Mouse (Mus musculus) neural tube, embryonic 12.5 days (tissue): Measurements from ENCODE around the gene Mpi. TPM values are rescaled to one million over a fixed set of nuclear protein-coding genes. Genes with fewer than 3 reads are reported as not detected.

ENCODE experiments used
- ATAC-seq: fragments of 200-750 bp; cut with Nextera tagmentation; 2 replicates; pipeline ENCODE4 v1.8.0; 2017; ENCODE audit warnings: low read depth, mild to moderate bottlenecking, moderate TSS enrichment, moderate library complexity; ENCODE audit not compliant: low FRiP score
- H3K27ac ChIP-seq: fragments of 300-500 bp; sonication (generic); 2 replicates; pipeline ENCODE4 v1.5.1; 2016
- H3K27me3 ChIP-seq: fragments of 300-500 bp; sonication (generic); replicated peaks from 2 replicates; pipeline ENCODE4 v1.6.1; 2016; ENCODE audit warnings: mild to moderate bottlenecking
- H3K36me3 ChIP-seq: fragments of 300-500 bp; sonication (generic); 2 replicates; pipeline ENCODE4 v1.6.1; 2016; ENCODE audit warnings: mild to moderate bottlenecking
- H3K4me1 ChIP-seq: fragments of 300-500 bp; sonication (generic); 2 replicates; pipeline ENCODE4 v1.6.1; 2016
- H3K4me2 ChIP-seq: fragments of 300-500 bp; sonication (generic); replicated peaks from 2 replicates; pipeline ENCODE4 v1.6.1; 2016; ENCODE audit warnings: mild to moderate bottlenecking
- H3K4me3 ChIP-seq: fragments of 300-500 bp; sonication (generic); 2 replicates; pipeline ENCODE4 v1.5.1; 2016
- H3K9ac ChIP-seq: fragments of 300-500 bp; sonication (generic); 2 replicates; pipeline ENCODE4 v1.6.1; 2016; ENCODE audit warnings: mild to moderate bottlenecking
- H3K9me3 ChIP-seq: fragments of 300-500 bp; sonication (generic); 2 replicates; pipeline ENCODE4 v1.6.1; 2016; ENCODE audit warnings: mild to moderate bottlenecking
- WGBS: fragments of 180-500 bp; shearing (Covaris S2); methylation state at CpG from one replicate; pipeline ENCODE4 v1.1.7; 2016; 5-methylcytosine and 5-hydroxymethylcytosine counted together
- polyA plus RNA-seq: library from polyadenylated mRNA; unstranded; fragments of >200 nt; fragmentation: Nextera tagmentation; extraction: Ambion mirVana; gene quantifications from 2 replicates; pipeline ENCODE4 v1.2.1, GENCODE M21; 2016

The Mpi gene
- 68.0 and 68.2 TPM in 2 replicates for polyA plus RNA-seq

DNA sequence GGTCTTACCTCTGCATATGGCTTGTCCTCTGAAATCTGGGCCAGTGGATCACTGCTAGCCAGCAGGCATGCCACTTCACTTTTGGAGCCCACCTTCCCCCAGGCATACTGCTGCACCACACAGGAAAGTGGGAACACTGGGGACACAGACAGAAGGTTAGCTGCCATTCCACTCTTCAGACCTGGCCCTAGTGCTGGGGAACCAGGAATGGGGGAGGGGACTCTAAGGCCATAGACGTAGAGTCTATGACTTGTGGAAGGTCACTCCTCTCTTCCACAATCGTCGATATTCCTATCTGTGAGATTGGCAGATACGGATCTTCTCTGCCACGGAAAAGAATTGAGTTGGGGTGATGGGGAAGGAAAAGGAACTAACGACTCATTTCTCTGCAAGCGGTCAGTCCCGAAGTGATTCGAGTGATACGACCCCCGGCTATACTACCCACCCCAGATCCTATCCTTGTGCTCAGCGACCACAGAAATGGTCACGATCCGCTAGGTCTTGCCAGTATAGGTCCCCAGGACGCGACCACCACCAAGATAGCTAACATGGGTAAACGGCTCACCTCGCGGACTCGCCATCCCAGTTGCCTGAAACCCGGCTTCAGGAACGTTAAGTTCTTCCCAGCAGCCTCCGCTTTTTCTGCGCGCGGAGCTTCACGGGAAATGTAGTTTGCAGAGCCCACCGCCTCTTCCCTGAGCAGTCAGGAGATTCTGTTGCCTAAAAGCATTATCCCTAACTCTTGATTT is at the start of gene Mpi:
TSS of gene Mpi (minus strand) at position 625 of the 749 bp plus-strand sequence.
- peak within 1 kb of the TSS; percentile 73 for H3K4me2 ChIP-seq
- 2% methylated on average over 28 of the region's 28 CpGs for WGBS
- ATAC-seq = peak; percentile 73; the same call in 1 of the 2 replicates
- no peaks in the 10 kb centered on the region for H3K27me3 ChIP-seq
- H3K4me1 ChIP-seq = peaks cover 6% of the 10 kb centered on the region
- H3K27ac ChIP-seq = no peak within 1 kb of the TSS
- H3K9ac ChIP-seq = peak within 1 kb of the TSS; percentile 68
- H3K4me3 ChIP-seq = peak within 1 kb of the TSS; percentile 68
- no peaks in the 10 kb centered on the region for H3K9me3 ChIP-seq
- H3K36me3 ChIP-seq = peaks cover 35% of the 10 kb centered on the region

DNA sequence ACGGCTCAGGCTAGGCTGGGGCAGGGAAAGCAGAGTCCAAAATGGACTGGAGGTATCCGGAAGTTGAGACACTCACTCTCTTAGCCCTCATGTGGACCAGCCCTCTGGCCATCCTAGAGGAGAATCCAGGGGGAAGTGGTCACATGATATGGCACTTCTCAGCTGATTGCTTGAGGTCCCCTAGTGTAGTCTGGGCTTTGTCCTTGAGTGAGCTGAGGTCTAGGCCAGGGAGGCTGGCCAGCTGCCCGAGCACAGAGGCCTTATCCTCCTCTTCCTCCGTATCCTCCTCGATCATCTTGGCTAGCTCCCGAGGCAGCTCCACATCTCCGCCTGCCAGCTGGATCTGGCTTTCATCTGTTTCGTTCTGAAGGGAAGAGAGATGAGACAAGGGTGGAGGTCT is 49.5 kb upstream of the Mpi start:
- H3K27me3 ChIP-seq = peaks cover 25% of the 10 kb centered on the region
- WGBS = 73% methylated on average over 8 of the region's 8 CpGs
- no peaks in the 10 kb centered on the region for H3K36me3 ChIP-seq
- no peak overlapping the region for H3K9ac ChIP-seq
- H3K9me3 ChIP-seq = no peaks in the 10 kb centered on the region
- H3K4me3 ChIP-seq = no peak overlapping the region
- H3K4me2 ChIP-seq = no peak overlapping the region
- no peak overlapping the region for H3K27ac ChIP-seq
- H3K4me1 ChIP-seq = peaks cover 42% of the 10 kb centered on the region
- ATAC-seq = no peak

DNA sequence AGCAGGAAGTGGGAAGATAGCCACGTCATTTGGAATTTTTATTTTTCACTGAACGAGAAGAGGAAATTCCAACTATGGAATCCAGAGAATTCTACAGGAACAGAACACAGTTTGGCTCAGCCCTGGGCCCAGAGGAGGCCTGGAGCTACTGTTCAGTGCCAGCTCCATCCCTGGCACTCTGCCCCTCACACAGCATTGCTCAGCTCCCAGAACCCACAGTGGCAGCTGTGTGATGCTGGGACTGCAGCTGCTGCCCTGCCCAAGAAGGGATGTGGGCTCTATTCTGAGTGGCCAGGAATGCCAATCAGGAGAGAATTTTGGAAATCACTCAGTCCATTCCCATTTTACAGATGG is 48.8 kb upstream of the Mpi start:
- Histone ChIP-seq H3K9me3 (no peaks in the 10 kb centered on the region), H3K27ac (no peak overlapping the region), H3K4me3 (no peak overlapping the region), H3K9ac (no peak overlapping the region), H3K4me1 (peaks cover 38% of the 10 kb centered on the region), H3K4me2 (no peak overlapping the region), H3K36me3 (no peaks in the 10 kb centered on the region), H3K27me3 (peaks cover 19% of the 10 kb centered on the region)
- WGBS = 77% methylated on average over 2 of the region's 2 CpGs
- no peak for ATAC-seq

DNA sequence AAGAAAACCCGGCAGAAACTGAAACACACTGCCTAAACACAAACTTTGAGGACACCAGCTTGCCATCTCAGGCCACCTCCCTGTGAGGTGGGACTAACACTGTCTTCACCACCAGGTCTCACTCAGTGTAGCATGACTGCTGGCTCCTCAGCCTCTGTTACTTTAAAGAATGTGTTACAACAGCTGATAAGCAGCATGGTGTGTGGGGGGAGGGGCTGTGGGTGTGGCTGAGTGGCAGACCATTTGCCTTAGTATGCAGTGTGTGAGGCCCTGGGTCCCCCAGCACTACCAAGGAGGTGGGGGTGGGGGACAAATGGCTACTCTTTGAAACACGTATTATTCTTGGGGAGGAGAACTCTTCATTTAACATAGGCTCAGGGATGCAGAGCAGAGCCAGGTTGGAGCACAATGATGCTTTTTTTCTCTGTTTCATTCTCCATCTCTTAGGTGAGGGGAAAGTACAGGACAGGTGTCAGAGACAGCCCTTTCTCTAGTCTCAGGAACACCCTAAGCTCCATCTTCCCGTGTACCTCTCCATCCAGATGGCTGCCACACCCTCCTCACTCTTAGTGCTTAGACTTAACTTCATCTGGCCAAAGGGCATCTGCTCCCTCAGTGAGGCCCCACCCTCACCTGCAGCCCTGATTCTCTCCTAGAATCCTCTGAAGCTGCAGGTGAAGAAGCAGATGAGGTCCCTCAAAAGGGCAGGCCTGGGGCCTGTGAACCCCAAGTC is 48.2 kb upstream of the Mpi start:
- no peak for ATAC-seq
- 6% methylated on average over 3 of the region's 3 CpGs for WGBS
- peaks cover 13% of the 10 kb centered on the region for H3K27me3 ChIP-seq
- H3K27ac ChIP-seq = no peak overlapping the region
- no peak overlapping the region for H3K4me2 ChIP-seq
- peaks cover 34% of the 10 kb centered on the region for H3K4me1 ChIP-seq
- H3K9ac ChIP-seq = no peak overlapping the region
- no peaks in the 10 kb centered on the region for H3K36me3 ChIP-seq
- H3K4me3 ChIP-seq = no peak overlapping the region
- no peaks in the 10 kb centered on the region for H3K9me3 ChIP-seq

DNA sequence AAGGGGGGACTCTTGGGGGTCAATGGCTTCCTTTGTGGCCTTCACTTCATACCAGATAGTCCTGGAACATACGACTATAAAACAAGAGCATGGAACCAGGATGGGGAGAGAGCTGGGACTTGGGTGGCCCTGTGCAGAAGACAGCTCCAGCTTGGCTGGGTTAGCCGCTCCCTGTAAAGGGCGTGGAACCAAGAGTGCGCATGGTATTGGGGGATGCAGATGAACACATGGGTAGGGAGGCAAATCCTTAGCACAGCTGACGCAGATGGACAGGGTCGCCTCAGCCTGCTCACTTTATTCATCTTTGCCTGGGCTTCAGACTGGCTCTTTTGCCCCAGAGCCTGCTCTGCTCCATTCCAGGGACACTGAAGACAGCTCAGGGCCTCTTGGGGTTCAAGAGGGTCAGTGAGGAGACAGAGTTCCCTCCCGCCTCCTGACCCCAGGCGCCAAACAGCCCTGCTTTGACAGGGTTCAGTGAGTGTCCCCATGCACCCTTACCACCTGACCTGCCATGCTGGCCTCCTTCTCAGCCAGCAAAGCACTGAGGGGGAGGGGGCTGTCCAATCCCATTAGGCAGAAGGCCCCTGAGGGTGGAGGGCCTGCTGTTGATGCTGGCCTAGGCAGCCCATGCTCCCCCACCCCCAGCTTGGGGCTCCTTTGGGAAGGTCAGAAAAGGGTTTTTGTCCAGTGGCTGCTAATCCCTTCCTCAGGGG is 46.4 kb upstream of the Mpi start:
- 59% methylated on average over 8 of the region's 8 CpGs for WGBS
- peaks cover 34% of the 10 kb centered on the region for H3K4me1 ChIP-seq
- no peaks in the 10 kb centered on the region for H3K27me3 ChIP-seq
- H3K27ac ChIP-seq = no peak overlapping the region
- no peaks in the 10 kb centered on the region for H3K9me3 ChIP-seq
- H3K36me3 ChIP-seq = peaks cover 14% of the 10 kb centered on the region
- no peak overlapping the region for H3K4me3 ChIP-seq
- ATAC-seq = no peak
- 0 out of 2 replicates have a peak overlapping the region, but pooled peaks have one; percentile 26 for H3K9ac ChIP-seq
- no peak overlapping the region for H3K4me2 ChIP-seq

DNA sequence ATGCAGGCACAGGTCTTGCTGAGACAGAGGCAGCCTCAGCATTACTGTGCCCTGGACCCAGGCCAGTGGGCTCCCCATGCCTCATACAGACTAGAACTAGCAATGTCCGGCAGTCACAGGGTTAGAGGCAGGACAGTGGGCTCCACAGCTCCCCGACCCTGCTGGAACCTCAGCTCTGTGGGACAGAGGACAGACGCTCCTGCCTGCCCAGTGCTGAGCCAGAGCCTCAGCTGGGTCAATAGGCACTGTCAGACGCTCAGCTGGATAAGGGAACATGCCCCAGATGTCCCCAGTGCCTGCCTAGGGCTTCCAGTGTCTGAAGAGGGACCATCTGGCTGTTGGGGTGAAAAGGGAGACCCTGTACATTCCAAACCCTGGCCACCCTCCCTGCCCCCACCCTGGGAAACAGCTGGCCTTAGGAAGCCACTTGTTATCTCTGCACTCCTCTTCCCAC is 45.4 kb upstream of the Mpi start:
- Histone ChIP-seq H3K9me3 (no peaks in the 10 kb centered on the region), H3K9ac (no peak overlapping the region), H3K4me3 (no peak overlapping the region), H3K36me3 (peaks cover 22% of the 10 kb centered on the region), H3K27ac (no peak overlapping the region), H3K4me2 (0 out of 2 replicates have a peak overlapping the region, but pooled peaks have one; percentile 12), H3K27me3 (no peaks in the 10 kb centered on the region), H3K4me1 (peaks cover 34% of the 10 kb centered on the region)
- WGBS = 18% methylated on average over 4 of the region's 4 CpGs
- no peak for ATAC-seq

DNA sequence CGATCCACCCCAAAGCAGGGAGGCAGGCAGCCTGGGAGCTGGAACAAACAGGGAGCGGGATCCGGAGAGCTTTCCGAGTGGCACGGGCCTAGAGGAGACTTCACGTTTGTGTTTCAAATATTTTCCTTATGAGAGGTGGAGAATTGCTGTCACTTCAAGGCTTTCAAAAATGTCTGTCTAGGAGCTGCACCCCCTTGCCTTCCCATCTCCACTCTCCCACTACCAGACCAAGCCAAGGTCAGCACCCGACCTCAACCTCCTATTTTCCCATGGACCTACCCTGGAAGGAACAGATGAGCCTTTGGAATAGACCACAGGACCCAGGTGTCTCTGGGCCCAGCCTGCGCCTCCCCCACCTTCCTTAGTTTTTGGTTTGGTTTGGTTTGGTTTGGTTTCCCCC is 44.7 kb upstream of the Mpi start:
- no peak overlapping the region for H3K27ac ChIP-seq
- H3K9ac ChIP-seq = no peak overlapping the region
- H3K36me3 ChIP-seq = peaks cover 26% of the 10 kb centered on the region
- H3K9me3 ChIP-seq = no peaks in the 10 kb centered on the region
- H3K4me1 ChIP-seq = peaks cover 34% of the 10 kb centered on the region
- H3K4me2 ChIP-seq = no peak overlapping the region
- no peaks in the 10 kb centered on the region for H3K27me3 ChIP-seq
- WGBS = 90% methylated on average over 8 of the region's 8 CpGs
- no peak for ATAC-seq
- H3K4me3 ChIP-seq = no peak overlapping the region

DNA sequence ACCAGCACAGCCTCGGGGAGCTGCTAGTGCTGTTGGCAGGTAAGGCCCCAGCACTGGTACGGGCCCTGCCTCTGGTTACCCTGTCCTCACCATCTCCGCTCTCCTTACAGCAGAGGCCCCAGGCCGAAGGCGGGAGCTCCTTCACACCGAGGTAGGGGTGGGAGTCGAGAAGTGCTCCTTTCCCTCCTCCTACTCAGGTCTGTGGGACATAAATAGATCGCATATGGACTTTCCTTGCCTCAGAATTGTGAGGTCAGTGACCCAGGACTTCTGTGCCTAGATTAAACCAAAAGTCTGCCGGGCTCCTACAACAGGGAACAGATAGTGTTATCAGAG is 41.6 kb upstream of the Mpi start:
- Histone ChIP-seq H3K27me3 (no peaks in the 10 kb centered on the region), H3K4me2 (no peak overlapping the region), H3K9ac (no peak overlapping the region), H3K4me1 (peaks cover 25% of the 10 kb centered on the region), H3K4me3 (no peak overlapping the region), H3K36me3 (peaks cover 30% of the 10 kb centered on the region), H3K9me3 (no peaks in the 10 kb centered on the region), H3K27ac (no peak overlapping the region)
- no peak for ATAC-seq
- 80% methylated on average over 9 of the region's 9 CpGs for WGBS

DNA sequence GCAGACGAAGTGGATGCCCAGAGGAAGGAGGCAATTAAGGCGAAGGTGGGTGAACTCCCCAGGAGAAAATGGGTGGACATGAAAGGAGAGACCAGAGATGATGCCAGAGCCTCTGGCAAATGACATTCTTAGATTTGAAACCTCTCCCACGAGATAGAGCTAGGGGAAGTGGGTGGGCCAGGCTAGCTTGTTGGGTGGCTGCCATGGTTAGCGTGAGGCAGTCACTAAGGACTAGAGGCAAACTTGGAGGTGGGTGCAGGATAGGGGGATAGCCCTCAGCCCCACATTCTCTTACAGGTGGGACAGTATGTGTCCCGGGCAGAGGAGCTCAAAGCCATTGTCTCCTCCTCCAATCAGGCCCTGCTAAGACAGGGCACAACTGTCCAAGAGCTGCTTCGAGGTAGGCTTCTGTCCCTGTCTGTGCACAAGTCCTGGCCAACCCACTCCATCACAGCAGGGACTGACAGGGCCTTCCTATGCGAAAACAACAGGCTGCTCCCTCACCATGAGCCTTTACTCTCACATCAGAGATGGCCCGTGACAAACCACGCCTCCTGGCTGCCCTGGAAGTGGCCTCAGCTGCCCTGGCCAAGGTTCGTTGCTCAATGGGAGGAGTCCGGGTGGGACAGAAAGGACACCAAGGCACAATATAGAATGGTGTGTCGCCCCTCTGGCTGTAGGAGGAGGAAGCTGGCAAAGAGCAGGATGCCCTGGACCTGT is 41.1 kb upstream of the Mpi start:
- 52% methylated on average over 12 of the region's 12 CpGs for WGBS
- ATAC-seq = no peak
- Histone ChIP-seq H3K27ac (no peak overlapping the region), H3K4me2 (no peak overlapping the region), H3K27me3 (no peaks in the 10 kb centered on the region), H3K4me3 (no peak overlapping the region), H3K36me3 (peaks cover 30% of the 10 kb centered on the region), H3K4me1 (peaks cover 26% of the 10 kb centered on the region), H3K9ac (no peak overlapping the region), H3K9me3 (no peaks in the 10 kb centered on the region)

DNA sequence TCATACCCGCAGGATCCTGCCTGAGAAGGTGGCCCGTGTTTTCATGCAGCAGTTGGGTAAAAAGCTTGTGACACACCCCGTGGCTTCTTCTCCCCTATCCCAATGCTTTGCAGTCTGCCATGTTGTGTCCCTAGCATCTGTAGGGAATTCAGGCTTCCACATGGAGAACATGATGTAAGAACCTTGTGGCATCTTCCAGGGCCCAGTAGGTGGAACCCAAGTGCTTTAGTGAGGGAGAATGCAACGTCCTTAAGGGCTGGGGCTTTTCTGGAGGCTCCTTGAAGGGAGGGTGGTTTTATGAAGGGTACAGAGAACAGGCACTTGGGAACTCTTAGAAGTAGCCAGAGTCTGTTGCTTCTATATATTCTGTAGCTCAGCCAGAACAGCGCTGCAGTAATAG is 38.2 kb upstream of the Mpi start:
- Histone ChIP-seq H3K4me3 (no peak overlapping the region), H3K9me3 (no peaks in the 10 kb centered on the region), H3K4me2 (peak overlapping the region; percentile 87; the same call in 1 of the 2 replicates), H3K9ac (no peak overlapping the region), H3K27me3 (no peaks in the 10 kb centered on the region), H3K36me3 (peaks cover 48% of the 10 kb centered on the region), H3K27ac (no peak overlapping the region), H3K4me1 (peaks cover 15% of the 10 kb centered on the region)
- 38% methylated on average over 5 of the region's 5 CpGs for WGBS
- no peak for ATAC-seq

DNA sequence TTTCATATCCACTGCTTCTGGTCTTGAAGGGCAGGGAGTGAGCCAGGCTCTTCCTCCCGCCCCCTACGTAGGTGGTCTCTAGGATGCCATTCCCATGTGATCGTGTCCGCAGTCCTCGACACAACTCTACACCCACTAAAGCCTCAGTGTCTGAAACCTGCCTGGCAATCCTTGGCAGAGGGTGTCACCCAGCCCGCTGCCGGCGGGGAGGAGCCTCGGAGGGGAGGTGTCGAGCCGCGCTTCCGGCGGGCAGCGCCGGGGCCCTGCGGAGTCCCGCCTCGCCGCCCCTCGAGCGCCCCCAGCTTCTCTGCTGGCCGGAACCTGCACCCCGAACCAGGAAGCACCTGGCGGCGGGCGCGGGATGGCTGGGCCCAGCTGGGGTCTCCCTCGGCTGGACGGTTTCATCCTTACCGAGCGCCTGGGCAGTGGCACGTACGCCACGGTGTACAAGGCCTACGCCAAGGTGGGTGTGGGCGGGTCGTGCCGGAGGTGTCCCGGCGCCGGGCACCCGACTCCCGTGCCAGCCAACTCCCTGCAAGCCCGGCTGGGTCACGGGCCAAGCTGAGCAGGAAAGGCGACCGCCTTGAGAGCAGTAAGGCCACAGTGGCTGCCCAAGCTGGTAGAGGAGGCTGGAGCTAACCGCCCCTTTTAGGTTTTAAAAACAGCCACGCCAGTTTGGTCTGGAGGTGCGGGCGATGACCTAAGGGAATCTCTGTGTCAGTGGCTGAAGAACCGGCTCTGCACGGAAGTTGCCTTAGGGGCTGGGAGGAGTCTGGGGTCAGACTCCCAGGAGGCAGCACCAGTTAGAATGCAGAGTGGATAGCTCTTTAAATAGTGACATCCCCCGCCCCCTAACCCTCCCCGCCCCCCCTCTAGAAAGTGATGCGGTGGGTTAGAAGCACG is 36.9 kb upstream of the Mpi start, which contains the start of gene Ulk3:
TSS of gene Ulk3 (plus strand) at position 229 of the 903 bp plus-strand sequence.
- ATAC-seq = peak; percentile 90
- Histone ChIP-seq H3K36me3 (peaks cover 46% of the 10 kb centered on the region), H3K4me1 (peaks cover 15% of the 10 kb centered on the region), H3K9me3 (no peaks in the 10 kb centered on the region), H3K4me3 (peak within 1 kb of the TSS; percentile 67), H3K27ac (peak within 1 kb of the TSS; percentile 37; the same call in 1 of the 2 replicates), H3K4me2 (peak within 1 kb of the TSS; percentile 87), H3K9ac (peak within 1 kb of the TSS; percentile 73), H3K27me3 (no peaks in the 10 kb centered on the region)
- whole genome bisulfite sequencing = under 1% methylated on average over 58 of the region's 58 CpGs
